Mouse (Mus musculus): Measurements from ENCODE around the gene Kctd5.

GRCm38 (mm10) chr17:24014433-24014965, 58.8 kb downstream of the Kctd5 start:
- TF ChIP-seq TAL1 (IDR thresholded peaks at IDR 0.05; ENCODE audit: low read length), result no peak
- TF ChIP-seq GATA1 (IDR thresholded peaks at IDR 0.05; ENCODE audit: low read length), result no peak
